Mouse (Mus musculus): ENCODE measurements around the gene Git2. TPM values are rescaled to one million over a fixed set of nuclear protein-coding genes. Genes with fewer than 3 reads are reported as not detected.

Gene Git2
- total RNA-seq, 1 experiment, result 29.8 TPM

GRCm38 (mm10) chr5:114808385-114808784 lies 33.1 kb upstream of the Git2 start:
- TF ChIP-seq CHD2 (IDR thresholded peaks at IDR 0.05; ENCODE audit: low read depth, low read length), result no peak
- TF ChIP-seq ZC3H11A (IDR thresholded peaks at IDR 0.05; ENCODE audit: borderline replicate concordance, low read depth, low read length), result no peak
- TF ChIP-seq ZNF384 (IDR thresholded peaks at IDR 0.05; ENCODE audit: low read depth, low read length), result no peak
- TF ChIP-seq HCFC1 (IDR thresholded peaks at IDR 0.05; ENCODE audit: borderline replicate concordance, insufficient read depth, low read length), result no peak
- TF ChIP-seq MAFK (IDR thresholded peaks at IDR 0.05; ENCODE audit: insufficient read depth, low read depth, low read length), result no peak
- no peak for DNase-seq (ENCODE audit: low read depth, low spot score)
- Histone ChIP-seq H3K4me3 (ENCODE audit: insufficient read depth in 1 of 2, low read depth in 1 of 2, low read length in 2 of 2, poor library complexity in 1 of 2, severe bottlenecking in 1 of 2) (no peak overlapping the region), H3K27ac (ENCODE audit: insufficient read depth, low read depth, low read length, poor library complexity, severe bottlenecking) (no peak overlapping the region), H3K9ac (ENCODE audit: insufficient read depth, low read depth, low read length, poor library complexity, severe bottlenecking) (no peak overlapping the region), H3K9me3 (ENCODE audit: control insufficient read depth, insufficient read depth, low read depth, low read length) (no peaks in the 10 kb centered on the region), H3K36me3 (ENCODE audit: control insufficient read depth, insufficient read depth, low read length, poor library complexity, severe bottlenecking) (peaks cover 31% of the 10 kb centered on the region), H3K4me1 (ENCODE audit: control insufficient read depth in 2 of 2, insufficient read depth in 2 of 2, low read length in 2 of 2, poor library complexity in 1 of 2) (peaks cover 2 to 22% of the 10 kb centered on the region in 2 experiments; a peak in 1 of 4 replicates)
- in situ Hi-C loops (cut with MboI; ENCODE audit: low sequenced_read_pairs in 2 of 2, unreplicated experiment in 2 of 2), result no loop called here

GRCm38 (mm10) chr5:114807893-114808292 lies 32.6 kb upstream of the Git2 start:
- Histone ChIP-seq H3K9me3 (ENCODE audit: control insufficient read depth, insufficient read depth, low read depth, low read length) (no peaks in the 10 kb centered on the region), H3K36me3 (ENCODE audit: control insufficient read depth, insufficient read depth, low read length, poor library complexity, severe bottlenecking) (peaks cover 33% of the 10 kb centered on the region), H3K4me1 (ENCODE audit: control insufficient read depth in 2 of 2, insufficient read depth in 2 of 2, low read length in 2 of 2, poor library complexity in 1 of 2) (peaks cover 2 to 22% of the 10 kb centered on the region in 2 experiments; a peak in 1 of 4 replicates), H3K9ac (ENCODE audit: insufficient read depth, low read depth, low read length, poor library complexity, severe bottlenecking) (no peak overlapping the region), H3K27ac (ENCODE audit: insufficient read depth, low read depth, low read length, poor library complexity, severe bottlenecking) (no peak overlapping the region), H3K4me3 (ENCODE audit: insufficient read depth in 1 of 2, low read depth in 1 of 2, low read length in 2 of 2, poor library complexity in 1 of 2, severe bottlenecking in 1 of 2) (no peak overlapping the region)
- in situ Hi-C loops (cut with MboI; ENCODE audit: low sequenced_read_pairs in 2 of 2, unreplicated experiment in 2 of 2), result no loop called here
- no peak for DNase-seq (ENCODE audit: low read depth, low spot score)
- TF ChIP-seq ZC3H11A (IDR thresholded peaks at IDR 0.05; ENCODE audit: borderline replicate concordance, low read depth, low read length), result no peak
- no peak for TF ChIP-seq CHD2 (IDR thresholded peaks at IDR 0.05; ENCODE audit: low read depth, low read length)
- TF ChIP-seq ZNF384 (IDR thresholded peaks at IDR 0.05; ENCODE audit: low read depth, low read length), result no peak
- no peak for TF ChIP-seq HCFC1 (IDR thresholded peaks at IDR 0.05; ENCODE audit: borderline replicate concordance, insufficient read depth, low read length)
- TF ChIP-seq MAFK (IDR thresholded peaks at IDR 0.05; ENCODE audit: insufficient read depth, low read depth, low read length), result no peak

- no peak for DNase-seq (ENCODE audit: low read depth, low spot score)
- H3K4me1 ChIP-seq (ENCODE audit: control insufficient read depth in 2 of 2, insufficient read depth in 2 of 2, low read length in 2 of 2, poor library complexity in 1 of 2), result peaks cover 2 to 23% of the 10 kb centered on the region in 2 experiments; a peak in 2 of 4 replicates
- H3K36me3 ChIP-seq (ENCODE audit: control insufficient read depth, insufficient read depth, low read length, poor library complexity, severe bottlenecking), result peaks cover 34% of the 10 kb centered on the region
- in situ Hi-C loops (cut with MboI; ENCODE audit: low sequenced_read_pairs in 2 of 2, unreplicated experiment in 2 of 2), result no loop called here
- TF ChIP-seq HCFC1 (IDR thresholded peaks at IDR 0.05; ENCODE audit: borderline replicate concordance, insufficient read depth, low read length), result no peak
- no peak for TF ChIP-seq CHD2 (IDR thresholded peaks at IDR 0.05; ENCODE audit: low read depth, low read length)
- no peak for TF ChIP-seq ZC3H11A (IDR thresholded peaks at IDR 0.05; ENCODE audit: borderline replicate concordance, low read depth, low read length)
- no peak for TF ChIP-seq ZNF384 (IDR thresholded peaks at IDR 0.05; ENCODE audit: low read depth, low read length)
- TF ChIP-seq MAFK (IDR thresholded peaks at IDR 0.05; ENCODE audit: insufficient read depth, low read depth, low read length), result no peak
- no peak overlapping the region for H3K4me3 ChIP-seq (ENCODE audit: insufficient read depth in 1 of 2, low read depth in 1 of 2, low read length in 2 of 2, poor library complexity in 1 of 2, severe bottlenecking in 1 of 2)
- no peaks in the 10 kb centered on the region for H3K9me3 ChIP-seq (ENCODE audit: control insufficient read depth, insufficient read depth, low read depth, low read length)
- no peak overlapping the region for H3K9ac ChIP-seq (ENCODE audit: insufficient read depth, low read depth, low read length, poor library complexity, severe bottlenecking)
- no peak overlapping the region for H3K27ac ChIP-seq (ENCODE audit: insufficient read depth, low read depth, low read length, poor library complexity, severe bottlenecking)
Observed at GRCm38 (mm10) chr5:114807468-114807867, 32.2 kb upstream of the Git2 start.

DNA sequence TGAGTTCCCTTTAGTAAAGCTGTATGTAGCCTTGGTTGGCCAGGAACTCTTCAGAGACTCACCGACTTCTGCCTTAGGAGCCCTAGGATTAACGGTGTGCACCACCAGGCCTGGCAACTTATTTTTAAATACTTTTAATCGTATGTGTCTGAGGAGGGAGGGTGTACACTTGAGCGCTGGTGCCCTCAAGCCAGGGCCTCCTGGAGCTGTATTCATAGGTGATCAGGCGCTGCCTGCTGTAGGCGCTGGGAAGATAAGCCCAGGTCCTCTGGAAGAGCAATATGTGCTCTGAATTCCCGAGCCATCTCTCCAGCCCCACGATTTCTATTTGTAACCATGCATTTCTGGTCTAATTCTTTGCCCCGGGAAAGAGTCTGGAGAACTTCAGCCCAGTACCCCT lies 31.7 kb upstream of the Git2 start:
- no peak for DNase-seq (ENCODE audit: low read depth, low spot score)
- no peak overlapping the region for H3K9ac ChIP-seq (ENCODE audit: insufficient read depth, low read depth, low read length, poor library complexity, severe bottlenecking)
- in situ Hi-C loops (cut with MboI; ENCODE audit: low sequenced_read_pairs in 2 of 2, unreplicated experiment in 2 of 2), result no loop called here
- no peaks in the 10 kb centered on the region for H3K9me3 ChIP-seq (ENCODE audit: control insufficient read depth, insufficient read depth, low read depth, low read length)
- peaks cover 2 to 26% of the 10 kb centered on the region in 2 experiments; a peak in 3 of 4 replicates for H3K4me1 ChIP-seq (ENCODE audit: control insufficient read depth in 2 of 2, insufficient read depth in 2 of 2, low read length in 2 of 2, poor library complexity in 1 of 2)
- TF ChIP-seq ZC3H11A (IDR thresholded peaks at IDR 0.05; ENCODE audit: borderline replicate concordance, low read depth, low read length) (no peak), CHD2 (IDR thresholded peaks at IDR 0.05; ENCODE audit: low read depth, low read length) (no peak), ZNF384 (IDR thresholded peaks at IDR 0.05; ENCODE audit: low read depth, low read length) (no peak), HCFC1 (IDR thresholded peaks at IDR 0.05; ENCODE audit: borderline replicate concordance, insufficient read depth, low read length) (no peak), MAFK (IDR thresholded peaks at IDR 0.05; ENCODE audit: insufficient read depth, low read depth, low read length) (no peak)
- H3K27ac ChIP-seq (ENCODE audit: insufficient read depth, low read depth, low read length, poor library complexity, severe bottlenecking), result no peak overlapping the region
- no peak overlapping the region for H3K4me3 ChIP-seq (ENCODE audit: insufficient read depth in 1 of 2, low read depth in 1 of 2, low read length in 2 of 2, poor library complexity in 1 of 2, severe bottlenecking in 1 of 2)
- peaks cover 36% of the 10 kb centered on the region for H3K36me3 ChIP-seq (ENCODE audit: control insufficient read depth, insufficient read depth, low read length, poor library complexity, severe bottlenecking)

All from ES-E14 (cell line).